Mouse (Mus musculus) cerebellum, adult 2 months (tissue): ENCODE data around the gene Angpt4. TPM values are rescaled to one million over a fixed set of nuclear protein-coding genes. Genes with fewer than 3 reads are reported as not detected.
A peak's percentile ranks its signal among the peaks of the same experiment; 100 is the strongest.

Source experiments
- DNase-seq, 2 experiments: peaks; one replicate each; pipeline ENCODE4 v3.0.0; 2021
- H3K27ac ChIP-seq: fragments of 200-500 bp; 2 replicates; pipeline ENCODE4 v1.5.1; 2012; ENCODE audit warnings: low read length, control low read depth, inconsistent platforms; ENCODE audit not compliant: insufficient read depth
- H3K27me3 ChIP-seq: fragments of 200-500 bp; 2 replicates; pipeline ENCODE4 v1.6.1; 2012; ENCODE audit warnings: inconsistent platforms, mild to moderate bottlenecking, low read length, moderate library complexity; ENCODE audit not compliant: control insufficient read depth, insufficient read depth
- H3K4me1 ChIP-seq: fragments of 200-500 bp; 2 replicates; pipeline ENCODE4 v1.6.1; 2011; ENCODE audit warnings: low read length; ENCODE audit not compliant: control insufficient read depth, insufficient read depth
- H3K4me3 ChIP-seq: fragments of 200-500 bp; replicated peaks from 2 replicates; pipeline ENCODE3; 2011; ENCODE audit warnings: mild to moderate bottlenecking, low read depth, low read length, control low read depth; ENCODE audit not compliant: insufficient read depth
- CTCF ChIP-seq: fragments of 200-500 bp; IDR thresholded peaks from 2 replicates; pipeline ENCODE4 v1.5.1; 2011; ENCODE audit warnings: low read depth, mild to moderate bottlenecking, control low read depth, low read length, moderate library complexity, borderline replicate concordance; ENCODE audit not compliant: insufficient read depth
- POLR2A ChIP-seq: fragments of 200-500 bp; IDR thresholded peaks from 2 replicates; pipeline ENCODE4 v1.6.1; 2011; ENCODE audit warnings: low read length, control low read depth, borderline replicate concordance; ENCODE audit not compliant: insufficient read depth
- WGBS: fragments of 180-500 bp; shearing (Covaris S2); methylation state at CpG from one replicate; pipeline ENCODE4 v1.1.7; 2018; 5-methylcytosine and 5-hydroxymethylcytosine counted together
- polyA plus RNA-seq: library from polyadenylated mRNA; depleted of rRNA; stranded (reverse); fragments of >200 nt; gene quantifications from 2 replicates; pipeline ENCODE4 v1.2.3, GENCODE M21; 2012

Gene Angpt4
- polyA plus RNA-seq, 1 experiment: 0.23 TPM

- H3K4me3 ChIP-seq: no peak overlapping the region
- no peaks in the 10 kb centered on the region for H3K27me3 ChIP-seq
- TF ChIP-seq CTCF (no peak), POLR2A (no peak)
- WGBS: 61% methylated on average over 3 of the region's 3 CpGs
- no peak overlapping the region for H3K27ac ChIP-seq
- DNase-seq: no peak
- H3K4me1 ChIP-seq: peaks cover 8% of the 10 kb centered on the region; the same call in 1 of the 2 replicates
These were observed 26.9 kb downstream of the Angpt4 start for GRCm38 (mm10) chr2:151937893-151938292.

GRCm38 (mm10) chr2:151938780-151939200 lies 27.8 kb downstream of the Angpt4 start:
- H3K27ac ChIP-seq: no peak overlapping the region
- WGBS: 8% methylated on average over 11 of the region's 11 CpGs
- H3K4me3 ChIP-seq: no peak overlapping the region
- peaks cover 8% of the 10 kb centered on the region; the same call in 1 of the 2 replicates for H3K4me1 ChIP-seq
- DNase-seq: peak; percentile 61 to 62
- H3K27me3 ChIP-seq: no peaks in the 10 kb centered on the region
- TF ChIP-seq CTCF: no peak
- no peak for TF ChIP-seq POLR2A

DNA sequence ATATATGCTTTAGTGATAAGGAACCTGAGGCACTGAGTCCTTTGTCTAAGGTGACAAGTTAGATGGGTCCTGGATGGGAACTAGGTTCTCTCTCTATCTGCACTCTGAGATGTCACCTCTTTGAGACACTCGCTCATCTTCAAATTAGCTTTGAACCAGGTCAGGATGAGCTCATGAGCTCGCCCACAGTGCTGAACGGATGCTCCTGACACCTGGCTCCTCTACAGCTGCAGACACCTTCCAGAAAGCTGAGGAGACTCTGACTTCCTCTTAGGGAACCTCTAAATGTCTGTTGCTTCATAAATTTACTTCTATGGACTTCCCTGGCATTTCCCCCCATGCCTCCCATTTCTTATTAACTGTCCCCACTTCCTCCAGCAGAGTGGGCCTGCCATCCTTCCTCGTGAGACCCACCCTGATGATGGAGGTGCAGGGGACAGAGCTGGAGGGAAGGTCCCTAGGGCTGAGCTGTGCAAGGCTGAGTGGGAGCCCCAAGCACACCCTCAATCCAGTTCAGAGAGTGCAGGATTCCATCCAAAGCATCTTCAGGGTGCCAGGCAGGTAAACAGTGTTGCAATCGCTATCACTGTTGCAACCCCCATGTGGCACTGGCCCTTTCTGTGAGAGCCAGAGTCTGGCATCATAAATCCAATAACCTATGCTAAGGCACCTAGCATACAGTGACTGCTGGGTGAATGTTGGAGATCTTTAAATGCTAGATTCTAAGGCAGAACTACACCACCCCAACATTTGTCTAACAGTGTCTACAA lies 28.8 kb downstream of the Angpt4 start:
- Histone ChIP-seq H3K4me3 (no peak overlapping the region), H3K27ac (no peak overlapping the region), H3K27me3 (no peaks in the 10 kb centered on the region), H3K4me1 (peaks cover 8% of the 10 kb centered on the region; the same call in 1 of the 2 replicates)
- TF ChIP-seq POLR2A (no peak), CTCF (no peak)
- WGBS: 89% methylated on average over 5 of the region's 5 CpGs
- no peak for DNase-seq

DNA sequence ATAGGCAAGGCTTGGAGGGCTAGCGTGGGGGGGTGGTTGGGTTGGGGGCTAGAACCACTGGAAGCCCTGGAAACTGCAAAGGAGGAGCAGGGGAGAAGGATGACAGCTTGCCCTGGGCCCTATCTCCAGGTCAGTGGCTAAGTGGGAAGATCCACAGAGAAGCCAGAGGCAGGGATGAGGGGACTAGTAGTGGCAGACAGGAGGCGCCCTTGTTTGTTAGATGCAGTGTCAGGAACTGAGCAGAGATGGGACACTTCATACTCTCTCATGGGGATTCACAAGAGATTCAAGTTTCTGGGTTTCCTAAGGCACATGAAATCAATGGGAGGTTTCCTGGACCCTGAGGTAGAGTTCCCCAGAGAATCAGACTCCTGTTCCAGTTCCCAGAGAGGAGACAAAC lies 30.3 kb downstream of the Angpt4 start:
- no peak overlapping the region for H3K27ac ChIP-seq
- DNase-seq: peak in 1 of 2 experiments; percentile 30
- H3K27me3 ChIP-seq: no peaks in the 10 kb centered on the region
- TF ChIP-seq CTCF (peak; percentile 64), POLR2A (no peak)
- peaks cover 8% of the 10 kb centered on the region; the same call in 1 of the 2 replicates for H3K4me1 ChIP-seq
- H3K4me3 ChIP-seq: no peak overlapping the region
- WGBS: 81% methylated on average over 2 of the region's 2 CpGs

DNA sequence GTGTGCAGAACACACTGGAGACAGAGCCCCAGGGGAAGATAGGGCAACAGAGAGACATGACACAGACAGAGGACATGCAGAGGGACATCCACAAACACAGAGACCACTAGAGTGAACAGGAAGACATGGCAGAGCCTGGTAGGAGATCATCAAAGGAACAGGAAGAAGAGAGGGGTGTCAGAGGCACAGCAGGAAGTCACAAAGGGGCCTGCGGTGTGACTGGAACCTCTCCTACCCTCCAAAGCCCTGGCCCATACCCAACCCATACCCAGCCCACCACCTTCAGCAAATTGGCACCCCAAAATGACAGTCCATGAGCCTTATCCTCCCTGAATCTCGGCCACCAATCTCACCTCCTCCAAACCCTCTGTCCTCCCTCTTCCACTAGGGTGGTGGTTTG lies 33.1 kb downstream of the Angpt4 start:
- WGBS: 64% methylated on average over 2 of the region's 2 CpGs

GRCm38 (mm10) chr2:151947617-151948016 lies 36.6 kb downstream of the Angpt4 start:
- H3K27ac ChIP-seq: no peak overlapping the region
- no peak for DNase-seq
- no peaks in the 10 kb centered on the region for H3K4me1 ChIP-seq
- no peak overlapping the region for H3K4me3 ChIP-seq
- no peaks in the 10 kb centered on the region; the same call in 1 of the 2 replicates for H3K27me3 ChIP-seq
- TF ChIP-seq CTCF (no peak), POLR2A (no peak)
- WGBS: 95% methylated on average over 2 of the region's 2 CpGs

More for the DNA sequence above, 33.1 kb downstream of the Angpt4 start:
- Histone ChIP-seq H3K27me3 (no peaks in the 10 kb centered on the region; the same call in 1 of the 2 replicates), H3K4me1 (no peaks in the 10 kb centered on the region), H3K4me3 (no peak overlapping the region), H3K27ac (no peak overlapping the region)
- TF ChIP-seq POLR2A (no peak), CTCF (no peak)
- DNase-seq: no peak

- H3K4me3 ChIP-seq: no peak overlapping the region
- no peaks in the 10 kb centered on the region for H3K4me1 ChIP-seq
- TF ChIP-seq POLR2A (no peak), CTCF (no peak)
- H3K27me3 ChIP-seq: no peaks in the 10 kb centered on the region; the same call in 1 of the 2 replicates
- no peak for DNase-seq
- 30% methylated on average over 7 of the region's 7 CpGs for WGBS
- H3K27ac ChIP-seq: no peak overlapping the region
These were observed 37.3 kb downstream of the Angpt4 start for GRCm38 (mm10) chr2:151948311-151948710.

DNA sequence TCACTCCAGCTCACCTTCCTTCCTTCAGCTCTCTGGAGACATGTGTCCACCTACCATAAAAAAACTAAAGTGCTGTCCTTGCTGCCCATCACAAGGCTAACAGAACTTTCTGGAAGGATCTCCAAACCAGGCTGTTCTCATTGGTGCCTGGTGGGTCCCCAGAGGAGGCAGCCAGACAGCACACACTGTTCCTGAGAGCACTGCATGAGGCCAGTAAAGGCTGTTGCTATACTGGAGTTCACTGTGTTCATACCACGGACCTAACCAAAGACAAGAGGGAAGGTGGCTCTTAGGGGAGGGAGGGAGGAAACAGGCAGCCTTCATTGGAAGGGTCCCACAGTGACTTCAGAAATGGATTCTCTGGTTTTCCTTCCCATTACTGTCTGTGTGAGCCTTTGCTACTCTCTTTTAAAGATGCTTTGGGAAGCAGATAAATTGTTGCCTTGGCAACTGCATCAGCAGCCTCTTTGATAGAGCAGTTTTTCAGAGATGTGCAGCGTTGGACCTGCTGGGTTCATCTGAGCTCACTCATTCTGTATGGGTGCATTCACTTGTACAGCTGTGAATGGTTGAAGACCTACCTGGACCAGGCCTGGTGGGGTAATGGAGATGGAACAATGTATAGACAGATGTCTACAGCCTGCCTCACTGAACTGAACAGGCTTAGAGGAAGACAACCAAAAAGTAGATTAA lies 38.2 kb downstream of the Angpt4 start:
- no peak for TF ChIP-seq CTCF
- no peak for TF ChIP-seq POLR2A
- H3K27ac ChIP-seq: no peak overlapping the region
- H3K4me1 ChIP-seq: no peaks in the 10 kb centered on the region
- no peak for DNase-seq
- 51% methylated on average over 2 of the region's 2 CpGs for WGBS
- H3K4me3 ChIP-seq: no peak overlapping the region
- no peaks in the 10 kb centered on the region; the same call in 1 of the 2 replicates for H3K27me3 ChIP-seq
